Mouse (Mus musculus): ENCODE data around the gene Brd2. TPM values are rescaled to one million over a fixed set of nuclear protein-coding genes. Genes with fewer than 3 reads are reported as not detected.

Brd2 gene
- total RNA-seq, 2 experiments from 2014 or later: 71.6 to 77.3 TPM

DNA sequence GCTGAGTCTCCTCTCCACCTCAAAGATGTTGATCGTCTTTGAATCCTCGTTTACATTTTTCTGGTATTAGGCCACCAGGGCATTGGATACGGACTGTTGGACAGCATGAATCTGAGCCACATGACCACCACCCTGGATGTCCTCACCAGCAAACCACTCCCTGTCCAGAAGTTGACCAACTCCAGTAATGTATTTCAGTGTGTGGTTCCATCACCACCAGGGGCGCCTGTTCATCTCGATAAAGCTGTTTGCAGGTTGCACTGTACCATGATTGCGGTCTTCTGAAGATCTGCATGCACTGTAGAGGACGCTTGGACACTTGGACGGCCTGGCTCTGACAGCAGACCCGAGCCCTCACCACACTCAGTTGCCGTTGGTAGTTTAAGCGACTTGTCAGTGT is 10.9 kb upstream of the Brd2 start:
- no peak for DNase-seq (ENCODE audit: low spot score)

DNA sequence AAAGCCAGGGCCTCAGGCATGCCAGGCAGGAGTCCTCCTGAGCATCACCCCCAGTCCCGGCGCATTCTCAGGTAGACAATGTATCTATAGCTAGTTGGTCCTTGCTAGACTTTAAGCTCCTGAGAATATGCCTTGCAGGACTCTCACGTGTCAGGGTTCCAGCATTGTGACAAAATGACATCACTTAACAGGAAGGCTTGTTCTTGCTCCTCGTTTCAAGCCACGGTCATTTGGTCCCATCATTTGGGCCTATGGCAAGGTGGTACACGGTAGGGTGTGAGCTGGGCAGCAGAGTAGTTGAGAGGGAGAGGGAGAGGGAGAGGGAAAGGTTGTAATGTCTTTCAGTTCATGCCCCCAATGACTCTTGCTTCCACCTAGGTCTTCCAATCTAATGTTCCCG is 9.5 kb upstream of the Brd2 start:
- DNase-seq (ENCODE audit: low spot score): no peak

DNA sequence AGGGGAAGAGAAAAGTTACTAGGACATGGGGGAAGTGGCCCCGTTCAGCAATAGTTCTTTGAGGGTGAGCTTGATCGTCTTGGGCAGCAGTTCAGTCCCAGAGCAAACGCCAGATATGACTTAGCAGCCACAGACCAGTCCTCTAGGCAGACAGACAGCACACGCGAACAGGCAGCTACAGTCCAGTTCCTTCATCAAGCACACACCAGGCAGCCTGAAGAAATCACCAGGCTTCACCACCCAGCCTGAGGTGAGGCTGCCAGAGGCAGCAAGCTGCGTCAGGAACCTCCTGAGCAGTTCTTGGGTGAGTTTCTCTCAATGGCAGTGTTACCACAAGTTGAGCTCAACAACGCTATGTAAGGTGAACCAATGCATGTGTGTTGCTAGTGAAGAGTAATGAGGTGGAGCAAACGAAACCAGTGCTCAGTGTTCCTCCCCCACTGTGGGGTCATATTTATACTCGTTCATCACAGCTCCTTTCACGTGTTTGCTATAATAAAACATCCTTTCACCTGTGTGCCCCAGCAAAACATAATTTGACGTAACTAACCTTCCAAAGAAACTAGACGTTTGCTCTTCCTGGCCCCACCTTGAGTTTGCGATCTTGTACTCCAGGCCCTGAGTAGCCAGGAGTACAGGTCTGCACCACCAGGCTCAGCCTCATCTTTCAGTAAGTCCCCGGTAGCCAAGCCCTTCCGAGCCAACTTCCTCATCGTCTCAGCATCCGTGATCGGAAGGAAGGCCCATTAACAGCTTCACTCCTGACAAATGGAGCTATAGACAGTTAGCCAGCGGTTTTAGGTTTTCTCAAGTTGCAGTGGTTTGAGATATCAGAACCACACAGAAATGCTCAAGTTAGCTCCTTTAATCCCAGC is 7.9 kb upstream of the Brd2 start:
- no peak for DNase-seq (ENCODE audit: low spot score)

DNA sequence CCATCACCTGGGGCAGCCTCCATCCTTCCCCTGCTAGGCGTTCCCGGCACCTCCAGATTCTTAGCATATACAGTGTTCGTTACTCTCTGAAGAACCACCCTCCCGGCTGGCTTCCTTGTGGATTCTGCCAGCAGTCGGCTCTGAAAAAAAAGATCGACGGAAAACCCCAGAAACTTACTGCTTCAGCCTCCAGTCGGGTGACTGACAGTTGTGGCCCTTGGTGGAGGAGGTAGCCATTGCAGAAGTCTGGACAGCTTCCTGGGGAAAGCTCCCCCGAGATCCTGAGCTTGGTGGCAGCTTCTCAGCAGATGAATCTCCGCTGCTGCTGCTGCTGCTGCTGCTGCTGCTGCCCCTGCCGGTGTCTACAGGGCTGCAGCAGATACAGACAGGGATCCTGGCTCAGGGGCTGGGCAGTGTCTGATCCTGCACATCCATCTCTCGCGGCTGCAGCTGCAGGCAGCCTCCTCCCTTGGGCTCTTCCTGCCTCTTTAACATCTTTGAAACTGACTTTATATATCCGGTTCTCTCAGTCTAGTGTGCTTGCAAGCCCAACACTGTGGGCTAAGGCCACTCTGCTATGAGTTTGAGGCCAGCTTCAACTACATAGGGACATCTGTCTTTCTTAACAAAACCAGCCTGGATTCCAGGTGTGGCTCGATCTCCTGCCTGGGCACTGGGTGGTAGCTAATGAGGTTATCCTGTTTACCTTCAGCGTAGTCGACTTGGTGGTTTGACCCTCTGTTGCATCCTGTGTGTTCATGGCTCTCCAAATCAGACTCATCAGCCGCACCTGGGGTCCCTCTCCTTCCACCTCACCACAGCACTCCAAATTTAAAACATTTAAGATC is 6.7 kb upstream of the Brd2 start:
- DNase-seq (ENCODE audit: low spot score): no peak

DNA sequence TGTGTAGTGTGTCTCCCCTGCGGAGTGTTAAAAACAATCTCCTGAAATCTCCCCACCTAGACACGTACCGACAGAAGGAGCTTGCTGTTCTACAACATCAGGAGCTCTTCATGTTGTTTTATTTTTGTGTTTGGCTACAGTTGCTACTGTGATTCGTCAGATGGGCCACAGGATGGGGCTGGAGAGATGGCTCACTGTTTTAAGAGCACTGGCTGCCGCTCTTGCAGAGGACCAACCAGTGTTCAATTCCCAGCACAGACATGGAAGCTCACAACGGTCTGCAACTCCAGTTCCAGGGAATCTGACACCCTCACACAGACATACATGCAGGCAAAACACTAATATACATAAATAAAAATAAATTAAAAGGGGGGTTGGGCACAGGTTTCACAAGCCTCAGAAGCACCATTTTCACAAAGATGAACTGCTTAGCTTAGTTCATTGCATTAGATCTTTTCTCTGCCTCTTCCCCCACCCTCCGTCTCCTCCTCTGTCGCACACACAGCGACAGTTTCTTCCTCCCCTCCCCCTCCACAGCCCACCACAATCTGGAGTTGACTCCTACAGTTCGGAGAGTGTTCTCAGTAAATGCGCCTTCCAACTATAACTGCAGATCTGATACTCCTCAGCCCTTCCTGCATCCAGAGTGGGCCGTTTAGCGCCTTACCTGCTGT is 6.0 kb upstream of the Brd2 start:
- DNase-seq (ENCODE audit: low spot score): no peak

DNA sequence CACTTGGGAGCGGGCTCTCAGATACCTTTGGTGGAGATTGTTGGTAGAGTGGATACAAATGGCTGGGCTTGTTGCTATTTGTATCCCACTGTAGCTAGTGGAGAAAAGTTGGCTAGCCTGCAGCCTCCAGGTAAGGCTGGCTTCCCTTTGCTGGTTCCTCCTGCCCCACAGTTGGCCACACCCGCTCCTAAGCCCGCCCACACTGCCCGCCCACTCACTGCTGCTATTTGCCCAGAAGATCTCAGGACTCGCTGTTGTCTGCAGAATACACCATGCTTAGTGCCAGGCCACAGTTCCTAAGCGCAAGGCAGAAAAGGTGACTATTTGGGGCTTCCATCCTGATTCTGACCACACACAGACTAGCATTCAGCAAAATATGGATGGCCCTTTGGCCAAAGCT is 5.0 kb upstream of the Brd2 start:
- no peak for DNase-seq (ENCODE audit: low spot score)

DNA sequence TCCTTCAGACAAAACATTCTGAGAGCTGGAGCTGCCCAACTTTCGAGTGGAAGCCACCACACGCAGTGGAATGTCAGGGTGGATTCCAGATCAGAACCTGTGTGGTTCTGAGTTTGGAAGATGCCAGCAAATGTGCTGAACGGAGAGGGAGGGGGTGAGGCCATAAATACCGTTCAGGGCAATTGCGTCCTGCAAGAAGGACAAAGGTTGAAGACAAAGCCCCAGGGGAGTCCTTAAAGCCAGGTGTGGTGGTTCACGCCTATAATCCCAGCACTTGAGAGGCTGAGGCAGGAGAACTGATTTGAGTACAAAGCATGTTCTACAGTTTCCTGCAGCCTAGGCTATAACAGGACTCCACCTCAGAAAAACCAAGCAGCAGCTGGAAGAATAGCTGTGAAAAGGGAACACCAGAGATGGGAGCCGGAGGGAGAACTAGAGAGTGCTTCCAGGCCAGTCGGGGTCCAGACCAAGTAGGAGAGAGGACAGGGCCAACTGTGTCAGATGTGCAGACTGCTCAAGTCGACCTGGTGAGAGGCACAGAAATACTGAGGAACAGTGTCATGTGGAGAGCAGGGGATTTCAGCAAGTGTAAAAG is 4.5 kb upstream of the Brd2 start:
- DNase-seq (ENCODE audit: low spot score): no peak

DNA sequence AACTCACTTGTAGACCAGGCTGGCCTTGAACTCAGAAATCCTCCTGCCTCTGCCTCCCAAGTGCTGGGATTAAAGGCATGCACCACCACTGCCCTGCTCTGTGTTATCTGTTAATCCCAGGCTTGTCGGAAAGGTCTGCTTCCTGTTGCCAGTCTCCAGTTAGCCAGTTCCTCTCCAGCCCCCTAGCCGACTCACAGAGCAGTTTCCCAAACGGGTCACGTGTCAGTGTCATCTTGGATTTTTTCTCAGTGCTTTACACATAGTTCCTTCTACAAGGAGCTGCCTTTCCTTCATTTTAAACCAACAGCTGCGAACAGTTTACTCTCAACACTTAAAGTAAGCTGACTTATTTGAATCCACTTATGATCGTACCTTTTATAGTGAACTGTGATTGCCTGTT is 2.2 kb upstream of the Brd2 start:
- DNase-seq (ENCODE audit: low spot score): no peak

DNA sequence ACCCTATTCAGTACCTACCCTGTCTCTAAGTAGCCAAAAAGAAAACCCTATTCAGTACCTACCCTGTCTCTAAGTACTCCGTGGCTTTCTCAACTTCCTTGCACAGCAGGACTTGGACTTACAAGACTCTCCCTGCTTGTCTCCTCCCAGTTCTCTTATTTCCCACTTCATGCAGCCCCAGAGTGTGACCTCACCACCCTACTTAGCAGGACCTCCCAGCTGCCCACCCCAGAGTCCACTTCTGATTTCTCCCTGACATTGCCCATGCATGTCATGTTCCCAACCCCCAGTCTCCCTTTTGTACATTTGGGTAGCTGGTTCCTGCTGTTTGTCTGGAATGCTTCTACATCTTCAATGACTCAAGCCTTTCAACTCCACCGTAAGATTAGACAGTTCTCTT is 1.1 kb upstream of the Brd2 start:
- DNase-seq (ENCODE audit: low spot score): no peak

DNA sequence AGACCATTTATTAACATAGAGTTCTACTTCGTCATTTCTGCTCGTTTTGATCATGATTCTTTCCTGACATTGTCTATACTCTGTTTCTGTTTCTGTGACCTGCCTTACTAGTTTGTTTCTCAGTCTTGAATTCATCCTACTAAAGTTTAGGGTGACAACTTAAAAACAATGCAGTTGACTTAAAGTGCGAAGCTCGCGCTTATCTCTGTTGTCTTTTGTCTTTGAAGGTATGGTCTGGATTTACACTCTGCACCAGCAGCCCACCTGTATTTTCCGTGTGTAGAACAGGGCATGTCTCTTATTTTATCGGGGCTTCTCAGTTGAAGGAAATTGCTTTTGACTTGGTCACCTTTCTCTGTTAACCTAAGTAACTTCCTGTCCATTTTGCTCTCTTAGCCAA is 677 bp upstream of the Brd2 start:
- no peak for DNase-seq (ENCODE audit: low spot score)

DNA sequence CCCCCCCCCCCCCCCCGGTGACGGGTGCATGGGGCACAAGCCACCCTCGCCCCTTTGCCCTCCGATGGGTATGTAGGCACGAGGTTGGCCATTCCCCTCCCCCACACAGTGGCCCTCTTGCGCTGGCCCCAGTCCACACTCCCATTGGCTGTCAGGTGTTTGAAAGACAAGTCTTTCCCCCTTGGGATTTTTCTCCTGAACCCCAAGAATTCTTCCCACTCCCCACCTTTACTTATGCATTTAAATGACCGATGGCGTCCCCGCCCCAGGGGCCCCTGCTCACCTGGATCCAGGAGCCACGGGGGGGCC is 601 bp downstream of the Brd2 start:
- DNase-seq (ENCODE audit: low spot score): peak; percentile 72

DNA sequence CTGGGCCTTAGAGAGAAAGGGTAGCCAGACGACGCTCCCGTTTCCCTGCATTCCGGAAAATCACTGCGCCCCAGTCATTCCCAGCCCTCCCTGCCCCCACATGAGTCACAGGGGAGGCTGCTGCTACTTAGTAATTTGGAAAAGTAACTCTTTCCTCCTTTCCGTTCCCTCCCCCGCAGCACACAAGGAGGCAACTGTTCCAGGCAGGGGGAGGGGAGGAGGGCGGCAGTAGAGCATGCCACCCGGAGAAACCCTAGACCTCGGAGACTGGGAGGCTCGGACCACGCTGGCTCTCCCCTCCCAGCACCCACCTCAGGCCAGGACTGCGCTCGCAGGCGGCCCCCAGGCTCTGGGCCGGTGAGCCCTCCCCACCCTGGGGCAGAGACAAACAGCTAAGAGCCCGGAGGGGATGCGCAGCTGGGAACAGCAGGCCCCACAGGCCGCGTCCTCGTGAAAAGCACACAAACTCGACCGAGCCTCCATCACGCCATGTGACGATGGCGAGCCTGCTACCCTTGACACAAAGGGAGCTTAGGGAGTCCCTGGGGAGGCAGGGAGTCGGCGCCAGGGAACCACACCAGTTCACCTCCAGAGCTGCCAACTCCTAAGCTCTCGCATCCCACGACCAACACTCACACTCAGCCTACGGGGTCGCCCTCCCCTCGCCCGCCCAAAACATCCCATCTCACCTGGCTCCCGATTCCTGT is 1.1 kb downstream of the Brd2 start:
- peak; percentile 94 for DNase-seq (ENCODE audit: low spot score)

DNA sequence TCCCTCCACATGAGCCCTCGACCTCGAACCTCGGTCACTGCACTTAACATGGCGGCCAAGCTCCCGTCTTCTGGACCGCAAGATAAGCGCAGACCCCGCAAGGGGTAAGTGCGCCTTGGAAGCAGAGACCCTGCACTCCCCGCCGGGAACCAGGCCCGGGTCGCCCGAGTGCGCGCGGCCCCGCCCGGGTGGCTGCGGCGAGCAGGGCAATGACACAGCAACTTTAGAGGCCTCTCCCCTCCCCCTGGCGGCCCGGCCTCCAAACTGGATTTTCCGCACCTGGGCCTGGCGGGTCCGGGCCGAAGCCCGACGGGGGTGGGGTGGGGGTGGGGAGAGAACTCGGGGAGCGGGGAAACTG is 1.6 kb downstream of the Brd2 start:
- DNase-seq (ENCODE audit: low spot score): peak; percentile 90

DNA sequence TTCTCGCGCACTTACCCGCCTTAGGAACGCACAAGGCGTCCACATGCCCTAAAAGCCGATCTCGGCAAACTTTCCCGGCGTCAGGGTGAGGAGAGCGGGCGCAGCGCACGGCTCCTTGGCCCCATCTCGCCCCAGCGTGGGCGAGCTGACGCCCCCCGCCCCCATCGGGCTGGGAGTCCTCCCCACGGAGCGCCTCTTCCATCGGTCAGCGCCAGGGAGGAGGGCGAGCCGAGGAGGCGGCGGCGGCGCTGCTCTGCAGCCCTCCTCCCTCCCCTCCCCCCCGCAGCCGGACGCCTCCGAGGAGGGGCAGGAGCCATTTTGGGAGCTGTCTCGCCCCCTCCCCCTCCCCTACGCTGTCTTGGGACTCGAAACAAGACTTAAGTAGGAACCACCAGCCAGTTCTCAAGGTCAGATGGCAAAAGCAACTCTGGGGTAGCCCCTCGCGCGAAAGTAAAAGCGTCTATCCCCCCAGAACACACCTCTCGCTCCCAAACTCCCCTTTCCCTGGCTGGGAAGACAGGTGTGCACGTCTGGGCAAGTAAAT is 2.2 kb downstream of the Brd2 start:
- peak; percentile 91 for DNase-seq (ENCODE audit: low spot score)

DNA sequence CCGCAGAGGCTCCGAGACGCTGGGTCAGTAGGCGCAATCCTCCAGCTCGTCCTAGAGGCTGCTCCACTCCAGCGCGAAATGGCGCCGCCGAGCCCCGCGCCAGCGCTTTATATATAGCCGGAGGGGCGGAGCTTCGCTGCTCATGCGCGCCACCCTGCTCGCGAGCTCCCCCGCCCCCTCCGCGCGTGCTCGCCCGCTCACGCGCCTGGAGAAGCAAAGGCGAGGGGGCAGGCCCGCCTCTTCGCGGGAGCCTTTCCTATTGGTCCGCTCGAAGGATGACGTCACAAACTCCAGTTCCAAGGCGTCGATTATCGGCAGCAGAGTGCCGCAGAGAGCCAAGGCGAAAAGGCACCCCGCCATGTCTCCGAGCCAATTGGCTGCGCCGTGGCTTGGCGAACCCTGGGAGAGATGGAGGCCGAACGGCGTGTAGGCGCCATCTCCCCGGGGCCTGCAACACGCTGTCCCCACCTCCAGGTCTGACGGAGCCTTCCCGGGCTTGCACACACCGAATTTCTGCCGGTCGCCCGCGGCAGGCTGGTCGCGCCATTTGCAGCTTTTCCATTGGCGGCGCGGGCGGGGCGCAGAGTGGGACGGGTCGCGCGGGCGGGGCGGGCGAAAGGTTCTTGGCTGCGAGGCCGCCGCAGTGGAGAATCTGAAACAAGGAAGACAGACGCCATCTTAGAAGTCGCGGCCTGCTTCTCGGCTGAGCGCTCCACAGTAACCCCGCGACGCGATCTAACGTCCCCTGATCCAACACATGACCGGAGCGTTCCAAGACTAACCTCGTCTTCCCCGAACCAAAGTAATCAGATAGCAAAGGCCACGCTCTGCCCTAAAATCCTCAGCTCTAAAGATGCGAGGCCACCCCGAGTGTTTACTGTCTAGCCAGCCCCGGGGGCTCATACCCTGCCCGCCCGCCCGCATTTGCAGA is 2.9 kb downstream of the Brd2 start, which contains the start of gene H2-DMa:
TSS of gene H2-DMa (plus strand) at position 293 of the 931 bp plus-strand sequence.
- peak; percentile 100 for DNase-seq (ENCODE audit: low spot score)

DNA sequence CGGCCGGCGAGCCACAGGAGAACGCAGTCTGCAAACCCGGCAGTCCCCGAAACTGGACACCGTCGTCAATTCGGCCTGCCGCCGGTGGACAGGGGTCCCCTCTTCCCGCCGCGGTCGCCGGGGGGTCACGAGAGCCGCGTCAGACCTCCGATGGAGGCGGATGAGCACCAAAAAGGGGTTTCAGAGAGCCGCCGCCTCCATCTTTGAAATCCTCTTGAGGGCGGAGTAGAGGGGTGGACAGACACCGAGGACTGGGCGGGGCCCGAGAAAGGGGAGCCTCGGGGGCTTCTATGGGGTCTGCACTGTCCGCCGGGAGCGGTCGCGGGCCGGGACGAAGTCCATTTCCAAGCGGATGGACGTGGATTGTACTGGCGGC is 3.6 kb downstream of the Brd2 start:
- DNase-seq (ENCODE audit: low spot score): no peak

DNA sequence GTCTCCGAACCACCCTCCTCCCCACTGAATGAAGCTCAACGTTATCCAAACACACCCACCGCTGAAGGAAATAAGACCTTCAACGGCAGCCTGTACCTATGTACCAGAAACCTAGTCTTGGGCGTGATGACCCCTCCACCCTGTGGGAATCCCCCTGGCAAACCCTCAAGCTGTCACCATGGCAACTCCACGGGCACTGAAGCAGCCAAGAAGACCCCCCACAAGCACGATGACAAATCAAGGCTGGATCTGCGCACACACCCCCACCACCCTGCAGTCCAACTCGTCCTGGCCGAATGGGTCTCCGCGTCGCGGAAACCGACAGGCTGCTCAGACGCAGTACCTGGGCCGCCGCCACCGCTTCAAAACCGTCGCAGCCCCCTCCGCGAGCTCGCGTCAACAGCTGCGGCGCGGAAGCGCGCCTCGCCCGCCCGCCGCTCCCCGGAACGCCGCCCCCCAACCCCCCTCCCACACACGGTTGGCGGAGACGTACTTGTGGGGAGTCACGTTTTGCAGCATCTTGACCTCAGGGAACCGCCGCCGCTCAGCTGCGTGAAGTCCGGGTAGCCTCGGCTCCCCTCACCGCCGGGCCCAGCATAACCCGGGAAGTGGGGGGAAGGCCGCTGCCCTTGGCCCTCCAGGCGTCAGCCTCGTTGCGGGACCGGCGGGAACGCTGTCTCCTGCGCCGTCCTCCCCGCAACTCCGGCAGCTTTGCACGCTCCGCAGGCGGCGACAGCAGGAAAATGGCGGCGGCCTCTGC is 4.1 kb downstream of the Brd2 start:
- DNase-seq (ENCODE audit: low spot score): peak; percentile 47

DNA sequence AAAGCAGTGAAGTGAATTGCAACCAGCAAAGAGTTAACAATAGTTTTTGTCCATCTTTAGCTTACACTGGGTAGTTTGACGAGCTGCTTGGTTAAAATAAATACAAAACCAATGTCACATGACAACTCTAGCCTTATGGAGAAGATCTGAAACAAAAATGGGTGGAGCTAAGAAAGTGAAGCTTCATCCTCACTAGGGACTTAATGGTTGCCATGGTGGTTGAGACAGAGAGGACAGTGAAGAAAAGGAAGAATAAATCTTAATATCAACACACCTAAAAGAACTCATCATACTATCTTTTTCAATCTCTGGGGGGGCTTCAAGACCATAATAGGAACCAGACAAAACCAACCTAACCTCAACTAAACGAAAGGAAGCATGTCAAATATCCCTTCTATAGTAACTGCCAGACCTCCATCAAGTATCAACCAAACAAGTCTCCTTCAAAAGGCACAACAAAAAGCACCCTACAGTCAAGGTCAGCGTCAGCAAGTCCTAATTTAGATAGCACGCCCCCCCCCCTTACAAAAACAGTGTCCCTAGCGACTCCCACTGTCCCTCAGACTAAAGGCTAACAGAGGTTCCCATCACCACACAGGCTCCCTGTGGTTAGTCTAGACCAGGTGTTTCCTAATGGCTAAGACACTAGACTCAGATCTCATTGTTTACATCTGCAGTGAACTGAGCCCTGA is 4.9 kb downstream of the Brd2 start:
- no peak for DNase-seq (ENCODE audit: low spot score)
